Mouse (Mus musculus): ENCODE measurements around the gene Gucy2c.

GRCm38 (mm10) chr6:136817549-136817948, 36.0 kb upstream of the Gucy2c start:
- TF ChIP-seq POLR2A (IDR thresholded peaks at IDR 0.05; ENCODE audit: borderline replicate concordance, extremely low read depth, insufficient read depth, insufficient read length, poor library complexity, severe bottlenecking) (no peak), CTCF (IDR thresholded peaks at IDR 0.05; ENCODE audit: borderline replicate concordance, extremely low read depth, insufficient read depth, insufficient read length) (no peak)

Measured in brain, embryonic 14.5 days (tissue).